Mouse (Mus musculus): Measurements from ENCODE around the gene Abr. TPM values are rescaled to one million over a fixed set of nuclear protein-coding genes. Genes with fewer than 3 reads are reported as not detected.

Abr gene
- polyA plus RNA-seq, 1 experiment from 2014 or later = 30.7 TPM

GRCm38 (mm10) chr11:76508125-76508524 is 114.0 kb downstream of the Abr start:
- Histone ChIP-seq H3K4me3 (replicated peaks; ENCODE audit: low read depth, low read length) (no peak overlapping the region), H3K4me2 (ENCODE audit: low read length) (no peak overlapping the region), H3K9me3 (replicated peaks; ENCODE audit: low read length) (no peaks in the 10 kb centered on the region), H3K27me3 (ENCODE audit: insufficient read depth, low read length) (no peaks in the 10 kb centered on the region), H3K9ac (ENCODE audit: low read depth, low read length) (no peak overlapping the region), H3K36me3 (ENCODE audit: insufficient read depth, low read length) (no peaks in the 10 kb centered on the region), H3K4me1 (replicated peaks; ENCODE audit: insufficient read depth, low read length) (no peaks in the 10 kb centered on the region), H3K27ac (no peak overlapping the region)
- 88% methylated on average over 4 of the region's 4 CpGs for WGBS
- DNase-seq (ENCODE audit: low spot score) = no peak
- no peak for TF ChIP-seq CTCF (IDR thresholded peaks at IDR 0.05; ENCODE audit: low read depth)
- no peak for ATAC-seq (replicated peaks; ENCODE audit: low FRiP score, low read depth)

DNA sequence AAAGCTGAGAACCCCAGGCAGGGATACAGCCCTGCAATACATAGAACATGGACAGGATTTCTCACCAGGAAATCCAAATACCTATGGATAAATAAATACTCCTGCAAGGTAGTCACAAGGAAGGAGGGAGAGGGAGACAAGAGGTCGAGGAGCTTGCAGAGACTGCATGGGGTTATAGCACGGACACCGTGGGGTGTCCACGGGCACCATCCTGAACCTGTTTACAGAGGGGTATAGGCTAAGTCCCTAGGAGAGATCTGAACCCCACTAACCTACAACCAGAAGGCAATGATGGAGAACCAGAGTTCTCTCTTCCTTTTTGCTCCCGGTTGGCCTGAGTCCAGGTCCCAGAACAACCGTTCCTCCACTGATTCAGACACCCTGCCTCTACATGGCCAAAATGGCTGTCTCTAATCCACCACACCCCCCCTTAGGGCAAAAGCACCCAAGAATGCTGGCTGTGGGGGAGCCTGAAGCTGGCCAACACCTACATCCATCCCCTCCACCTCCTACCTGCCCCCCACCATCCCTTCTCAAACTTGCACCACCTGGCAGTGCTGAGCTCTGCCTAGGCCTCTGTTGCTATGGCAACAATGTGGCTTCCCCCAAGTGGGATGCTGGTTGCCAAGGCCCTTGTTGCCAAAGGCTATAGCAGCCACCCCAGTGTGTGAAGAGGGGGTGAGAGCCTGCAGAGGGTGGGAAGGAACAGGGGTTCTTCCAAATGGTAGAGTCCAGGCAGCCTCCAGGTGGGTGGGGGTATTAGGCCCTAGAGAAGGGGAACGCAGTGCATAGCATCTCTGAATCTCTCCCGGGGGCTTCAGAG is 114.6 kb downstream of the Abr start:
- TF ChIP-seq CTCF (IDR thresholded peaks at IDR 0.05; ENCODE audit: low read depth) = no peak
- no peak overlapping the region for H3K9ac ChIP-seq (ENCODE audit: low read depth, low read length)
- H3K4me1 ChIP-seq (replicated peaks; ENCODE audit: insufficient read depth, low read length) = no peaks in the 10 kb centered on the region
- ATAC-seq (replicated peaks; ENCODE audit: low FRiP score, low read depth) (no peak), DNase-seq (ENCODE audit: low spot score) (no peak)
- H3K4me3 ChIP-seq (replicated peaks; ENCODE audit: low read depth, low read length) = no peak overlapping the region
- no peak overlapping the region for H3K4me2 ChIP-seq (ENCODE audit: low read length)
- 85% methylated on average over 8 of the region's 8 CpGs for WGBS
- H3K27me3 ChIP-seq (ENCODE audit: insufficient read depth, low read length) = no peaks in the 10 kb centered on the region
- H3K9me3 ChIP-seq (replicated peaks; ENCODE audit: low read length) = no peaks in the 10 kb centered on the region
- H3K27ac ChIP-seq = no peak overlapping the region
- H3K36me3 ChIP-seq (ENCODE audit: insufficient read depth, low read length) = no peaks in the 10 kb centered on the region

DNA sequence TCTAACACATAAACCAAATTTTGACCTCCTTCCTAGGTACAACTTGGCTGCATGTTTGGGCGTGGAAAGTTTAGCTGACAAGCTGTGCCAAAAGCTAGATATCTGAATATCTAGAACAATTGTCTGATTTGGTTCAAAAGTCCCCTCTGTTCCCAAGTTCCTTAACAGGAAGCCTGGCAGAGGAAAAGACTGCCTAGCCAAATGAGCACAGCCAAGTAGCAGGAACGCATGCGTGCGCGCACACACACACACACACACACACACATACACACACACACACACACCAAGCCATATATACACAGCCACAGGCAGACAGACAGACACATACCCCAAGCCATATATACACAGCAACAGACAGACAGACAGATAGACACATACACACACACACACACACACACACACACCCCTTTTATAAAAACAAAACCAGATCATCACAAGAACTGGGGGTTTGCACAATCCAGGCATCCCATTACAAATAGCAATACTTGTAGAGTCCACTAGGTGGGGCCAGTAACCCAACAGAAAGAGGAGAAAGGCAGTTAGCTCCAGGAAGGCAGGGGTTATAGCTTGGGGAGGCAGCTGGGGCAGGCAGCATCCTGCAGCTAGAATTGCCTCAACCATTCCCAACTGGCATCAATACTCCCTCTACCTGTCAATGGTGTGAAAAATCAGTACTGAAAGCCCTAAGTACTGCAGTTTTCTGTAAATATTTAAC is 115.4 kb downstream of the Abr start:
- peak; percentile 87 for DNase-seq (ENCODE audit: low spot score)
- H3K4me3 ChIP-seq (replicated peaks; ENCODE audit: low read depth, low read length) = no peak overlapping the region
- 0 out of 2 replicates have a peak overlapping the region, but pooled peaks have one; percentile 47 for H3K27ac ChIP-seq
- no peak overlapping the region for H3K9ac ChIP-seq (ENCODE audit: low read depth, low read length)
- ATAC-seq (replicated peaks; ENCODE audit: low FRiP score, low read depth) = no peak
- peak; percentile 89 for TF ChIP-seq CTCF (IDR thresholded peaks at IDR 0.05; ENCODE audit: low read depth)
- no peaks in the 10 kb centered on the region for H3K9me3 ChIP-seq (replicated peaks; ENCODE audit: low read length)
- H3K36me3 ChIP-seq (ENCODE audit: insufficient read depth, low read length) = no peaks in the 10 kb centered on the region
- H3K4me2 ChIP-seq (ENCODE audit: low read length) = no peak overlapping the region
- H3K27me3 ChIP-seq (ENCODE audit: insufficient read depth, low read length) = no peaks in the 10 kb centered on the region
- no peaks in the 10 kb centered on the region for H3K4me1 ChIP-seq (replicated peaks; ENCODE audit: insufficient read depth, low read length)
- WGBS = 76% methylated on average over 5 of the region's 5 CpGs

DNA sequence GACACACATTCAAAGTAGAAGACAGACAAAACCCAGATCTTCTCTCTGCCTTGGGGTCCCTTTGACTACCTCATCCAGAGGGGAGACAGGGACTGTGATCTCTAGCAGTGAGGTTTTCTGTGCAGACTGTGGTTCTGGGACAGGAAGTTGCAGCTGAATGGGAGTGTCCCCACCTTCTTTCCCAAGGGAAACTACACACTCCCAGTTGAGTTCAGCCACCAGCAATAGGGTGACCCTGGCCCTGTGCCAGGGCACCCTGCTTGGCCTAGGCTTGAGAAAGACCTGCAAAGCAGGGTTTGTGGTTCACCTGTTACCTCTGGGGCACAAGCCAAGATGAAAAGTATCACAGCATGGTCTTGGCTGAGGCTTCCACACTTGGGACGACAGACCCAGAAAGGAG is 117.0 kb downstream of the Abr start:
- no peak overlapping the region for H3K27ac ChIP-seq
- WGBS = 82% methylated on average over 1 of the region's 1 CpGs
- DNase-seq (ENCODE audit: low spot score) (no peak), ATAC-seq (replicated peaks; ENCODE audit: low FRiP score, low read depth) (no peak)
- H3K9me3 ChIP-seq (replicated peaks; ENCODE audit: low read length) = no peaks in the 10 kb centered on the region
- H3K4me1 ChIP-seq (replicated peaks; ENCODE audit: insufficient read depth, low read length) = no peaks in the 10 kb centered on the region
- H3K27me3 ChIP-seq (ENCODE audit: insufficient read depth, low read length) = no peaks in the 10 kb centered on the region
- no peak overlapping the region for H3K4me3 ChIP-seq (replicated peaks; ENCODE audit: low read depth, low read length)
- no peak overlapping the region for H3K9ac ChIP-seq (ENCODE audit: low read depth, low read length)
- TF ChIP-seq CTCF (IDR thresholded peaks at IDR 0.05; ENCODE audit: low read depth) = no peak
- H3K4me2 ChIP-seq (ENCODE audit: low read length) = no peak overlapping the region
- H3K36me3 ChIP-seq (ENCODE audit: insufficient read depth, low read length) = no peaks in the 10 kb centered on the region

DNA sequence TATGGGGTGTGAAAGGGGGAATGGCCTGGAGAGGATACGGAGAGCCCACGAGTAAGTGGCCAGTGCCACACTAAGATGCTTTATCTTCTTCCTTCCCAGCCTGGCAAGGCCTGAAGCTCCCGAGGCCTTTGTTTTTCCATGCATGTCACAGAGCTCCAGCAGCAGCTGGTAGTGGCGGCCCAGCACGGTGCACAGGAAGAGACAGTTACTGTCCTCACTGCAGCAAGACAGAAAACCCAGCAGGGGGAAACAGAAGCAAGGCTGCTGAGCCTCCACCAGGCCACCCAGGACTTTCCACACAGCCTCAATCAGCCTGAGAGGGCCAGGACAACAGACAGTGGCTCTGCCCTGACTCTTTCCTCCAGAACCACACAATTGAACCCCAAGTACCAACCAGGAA is 118.1 kb downstream of the Abr start:
- H3K9ac ChIP-seq (ENCODE audit: low read depth, low read length) = no peak overlapping the region
- H3K27ac ChIP-seq = no peak overlapping the region
- no peaks in the 10 kb centered on the region for H3K27me3 ChIP-seq (ENCODE audit: insufficient read depth, low read length)
- H3K9me3 ChIP-seq (replicated peaks; ENCODE audit: low read length) = no peaks in the 10 kb centered on the region
- no peak for TF ChIP-seq CTCF (IDR thresholded peaks at IDR 0.05; ENCODE audit: low read depth)
- no peak for DNase-seq (ENCODE audit: low spot score)
- H3K4me2 ChIP-seq (ENCODE audit: low read length) = no peak overlapping the region
- no peak for ATAC-seq (replicated peaks; ENCODE audit: low FRiP score, low read depth)
- H3K4me3 ChIP-seq (replicated peaks; ENCODE audit: low read depth, low read length) = no peak overlapping the region
- no peaks in the 10 kb centered on the region for H3K36me3 ChIP-seq (ENCODE audit: insufficient read depth, low read length)
- WGBS = 57% methylated on average over 5 of the region's 5 CpGs
- no peaks in the 10 kb centered on the region for H3K4me1 ChIP-seq (replicated peaks; ENCODE audit: insufficient read depth, low read length)

DNA sequence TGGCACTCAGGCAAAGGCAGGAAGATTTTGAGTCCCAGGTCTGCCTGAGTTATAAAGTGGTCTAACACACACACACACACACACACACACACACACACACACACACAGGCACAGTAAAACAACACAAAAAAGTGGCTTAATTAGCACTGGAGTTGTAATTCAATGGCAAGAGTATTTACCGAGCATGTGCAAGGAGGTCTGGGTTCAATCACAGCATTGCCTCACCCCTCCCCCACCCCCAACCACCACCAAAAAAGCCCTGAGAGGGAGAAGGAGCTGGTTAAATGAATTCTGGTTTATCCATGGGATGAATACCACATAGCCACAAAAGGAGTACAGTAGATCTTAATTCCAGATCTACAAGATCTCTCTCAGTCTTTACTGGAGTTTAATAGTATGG is 122.1 kb downstream of the Abr start:
- 44% methylated on average over 1 of the region's 1 CpGs for WGBS
- H3K4me1 ChIP-seq (replicated peaks; ENCODE audit: insufficient read depth, low read length) = peaks cover 4% of the 10 kb centered on the region
- H3K4me3 ChIP-seq (replicated peaks; ENCODE audit: low read depth, low read length) = no peak overlapping the region
- H3K9me3 ChIP-seq (replicated peaks; ENCODE audit: low read length) = no peaks in the 10 kb centered on the region
- no peak overlapping the region for H3K27ac ChIP-seq
- ATAC-seq (replicated peaks; ENCODE audit: low FRiP score, low read depth) (no peak), DNase-seq (ENCODE audit: low spot score) (no peak)
- no peak overlapping the region for H3K9ac ChIP-seq (ENCODE audit: low read depth, low read length)
- TF ChIP-seq CTCF (IDR thresholded peaks at IDR 0.05; ENCODE audit: low read depth) = no peak
- H3K4me2 ChIP-seq (ENCODE audit: low read length) = no peak overlapping the region
- H3K27me3 ChIP-seq (ENCODE audit: insufficient read depth, low read length) = no peaks in the 10 kb centered on the region
- no peaks in the 10 kb centered on the region for H3K36me3 ChIP-seq (ENCODE audit: insufficient read depth, low read length)

Measured in kidney, postnatal 0 days (tissue).